Mouse (Mus musculus): Measurements from ENCODE around the gene Adss.

DNA sequence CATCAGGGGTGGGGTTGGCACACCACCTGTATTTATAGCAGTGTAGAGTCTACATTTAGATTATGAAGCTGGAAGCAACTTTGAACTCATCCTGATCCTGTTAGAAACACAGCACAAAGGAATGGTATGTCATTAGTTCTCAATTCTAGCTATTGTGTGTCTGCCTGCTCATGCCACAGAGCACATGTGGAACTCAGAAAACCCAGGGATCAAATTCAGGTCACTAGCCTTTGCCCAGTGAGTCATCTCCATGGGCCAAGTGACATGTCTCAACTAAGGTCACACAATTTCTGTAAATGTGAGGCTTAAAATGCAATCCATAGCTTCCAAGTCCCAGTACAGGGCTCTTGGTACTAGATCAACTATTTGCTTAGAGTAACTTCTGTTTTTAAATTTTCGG is 54.2 kb downstream of the Adss start:
- TF ChIP-seq GATA1 (IDR thresholded peaks at IDR 0.05; ENCODE audit: low read length) (no peak), TAL1 (IDR thresholded peaks at IDR 0.05; ENCODE audit: low read length) (no peak)
